Mouse (Mus musculus): Measurements from ENCODE around the gene Pigf.

DNA sequence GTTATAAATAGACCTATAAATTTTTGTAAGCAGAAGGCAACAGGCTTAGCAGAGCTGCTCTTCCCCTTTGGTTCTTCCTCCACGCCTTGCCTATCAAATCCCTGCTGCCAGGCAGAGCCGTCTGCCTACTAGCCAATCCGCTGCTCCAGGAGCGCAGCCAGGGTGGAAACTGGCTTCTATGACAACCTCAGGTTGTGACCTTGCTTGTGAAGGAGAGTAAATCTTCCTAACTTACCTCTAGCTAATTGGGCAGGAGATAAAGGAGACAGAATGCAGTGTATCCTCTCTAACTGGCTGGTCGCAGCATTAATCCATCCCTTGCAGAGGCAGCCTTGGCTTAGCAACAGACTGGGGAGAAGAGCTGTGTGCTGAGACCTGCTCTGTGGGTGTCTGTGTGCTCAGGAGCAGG lies 29.8 kb upstream of the Pigf start:
- TF ChIP-seq CTCF (IDR thresholded peaks at IDR 0.05; ENCODE audit: low read depth): no peak
- no peak for TF ChIP-seq EP300 (IDR thresholded peaks at IDR 0.05; ENCODE audit: low read depth)
